Mouse (Mus musculus): ENCODE results near the gene Cacna1i.

DNA sequence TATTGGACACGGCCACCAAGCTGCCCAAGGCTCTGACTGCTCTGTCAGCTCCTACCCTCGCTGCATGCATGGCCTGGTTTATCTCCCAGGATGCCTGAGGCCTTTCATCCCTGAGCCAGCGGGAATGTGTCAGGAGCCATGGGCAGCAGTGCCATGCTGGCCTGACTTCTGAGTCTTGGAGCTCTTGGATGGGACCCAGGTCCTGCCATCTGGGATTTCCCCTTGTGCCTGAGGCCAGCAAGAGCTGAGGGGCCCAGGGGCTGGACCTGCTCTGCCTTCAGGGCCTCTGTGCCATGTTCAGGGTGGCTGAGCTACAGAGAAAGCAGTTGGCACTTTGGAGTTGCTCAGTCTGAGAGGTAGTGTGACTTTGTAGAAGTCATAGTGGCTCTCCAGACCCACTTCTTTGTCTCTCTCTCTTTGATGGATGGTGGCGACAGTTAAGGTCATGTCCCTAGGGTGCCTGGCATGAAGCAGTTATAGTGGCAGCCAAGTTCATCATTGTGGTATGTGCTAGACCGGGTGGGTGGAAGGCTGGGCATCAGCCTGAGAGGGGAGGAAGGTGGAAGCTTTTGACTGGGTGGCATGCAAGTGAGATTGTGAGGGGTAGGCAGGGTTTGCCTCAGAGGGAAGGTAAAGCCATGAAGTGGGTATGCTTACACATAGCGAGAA, 30.1 kb downstream of the Cacna1i start:
- no peak for TF ChIP-seq CTCF (conservative IDR thresholded peaks at IDR 0.05; ENCODE audit: low read length)
- TF ChIP-seq POU5F1 (IDR thresholded peaks at IDR 0.05; ENCODE audit: borderline replicate concordance, low read length), result no peak

All from E14TG2a.4 (cell line).